Mouse (Mus musculus) testis, postnatal 10 days (tissue): ENCODE results near the gene Gm42791.

Experiments used
- DNase-seq: peaks from one replicate; pipeline ENCODE4 v3.0.0; 2021; ENCODE audit warnings: low spot score

Gene Gm42791

GRCm38 (mm10) chr5:149009111-149009510, 14.2 kb upstream of the Gm42791 start:
- DNase-seq = no peak

GRCm38 (mm10) chr5:149007295-149007646, 12.3 kb upstream of the Gm42791 start:
- DNase-seq = no peak

- peak; percentile 100 for DNase-seq
These were observed 11.7 kb upstream of the Gm42791 start for GRCm38 (mm10) chr5:149006362-149007294.

GRCm38 (mm10) chr5:149005701-149006361, 10.9 kb upstream of the Gm42791 start:
- no peak for DNase-seq

- no peak for DNase-seq
These were observed 10.1 kb upstream of the Gm42791 start for GRCm38 (mm10) chr5:149005083-149005482.

- DNase-seq = no peak
These were observed 8.2 kb upstream of the Gm42791 start for GRCm38 (mm10) chr5:149003137-149003536.

GRCm38 (mm10) chr5:149002803-149003115, 7.8 kb upstream of the Gm42791 start:
- DNase-seq = no peak

- no peak for DNase-seq
These were observed 7.3 kb upstream of the Gm42791 start for GRCm38 (mm10) chr5:149002034-149002802.

- DNase-seq = no peak
These were observed 4.9 kb upstream of the Gm42791 start for GRCm38 (mm10) chr5:148999802-149000201.

- DNase-seq = no peak
These were observed 3.6 kb upstream of the Gm42791 start for GRCm38 (mm10) chr5:148998512-148998911.

GRCm38 (mm10) chr5:148996709-148997037, 1.7 kb upstream of the Gm42791 start:
- DNase-seq = no peak

GRCm38 (mm10) chr5:148995962-148996708, 1.2 kb upstream of the Gm42791 start:
- no peak for DNase-seq

GRCm38 (mm10) chr5:148994311-148994705, 639 bp downstream of the Gm42791 start:
- DNase-seq = no peak

- no peak for DNase-seq
These were observed 2.3 kb downstream of the Gm42791 start for GRCm38 (mm10) chr5:148992598-148992997.

- DNase-seq = peak; percentile 83
These were observed 4.0 kb downstream of the Gm42791 start for GRCm38 (mm10) chr5:148990891-148991311.

- no peak for DNase-seq
These were observed 5.5 kb downstream of the Gm42791 start for GRCm38 (mm10) chr5:148989480-148989879.

- DNase-seq = no peak
These were observed 10.0 kb downstream of the Gm42791 start for GRCm38 (mm10) chr5:148984961-148985360.

GRCm38 (mm10) chr5:148983696-148984095, 11.3 kb downstream of the Gm42791 start:
- no peak for DNase-seq

GRCm38 (mm10) chr5:148983108-148983664, 11.8 kb downstream of the Gm42791 start:
- DNase-seq = no peak

GRCm38 (mm10) chr5:148982396-148982795, 12.6 kb downstream of the Gm42791 start:
- no peak for DNase-seq

- DNase-seq = no peak
These were observed 14.3 kb downstream of the Gm42791 start for GRCm38 (mm10) chr5:148980607-148981006.
